Mouse (Mus musculus) liver, embryonic 14.5 days (tissue): ENCODE measurements at regions not wholly inside any gene's neighbourhood (a gene's known extent, or its start where the extent isn't known, plus 50 kb on each side); places are given as distances from the start of the nearest gene placed in this dataset.

Experiments used
- ATAC-seq: fragments of 200-750 bp; cut with Nextera tagmentation; 2 replicates; pipeline ENCODE4 v1.8.0; 2017; ENCODE audit warnings: moderate number of reproducible peaks, mild to moderate bottlenecking, moderate library complexity; ENCODE audit not compliant: insufficient read depth
- DNase-seq, 3 experiments: peaks; one replicate each; pipeline ENCODE4 v3.0.0-alpha.2; 2012 to 2013; ENCODE audit warnings: low read depth in 3 of 3, low spot score in 3 of 3
- H3K27ac ChIP-seq: fragments of 300-500 bp; sonication (generic); 2 replicates; pipeline ENCODE4 v1.5.1; 2014; ENCODE audit warnings: moderate library complexity, mild to moderate bottlenecking, control low read depth, inconsistent platforms
- H3K27me3 ChIP-seq: fragments of 300-500 bp; sonication (generic); 2 replicates; pipeline ENCODE4 v1.6.1; 2014; ENCODE audit warnings: mild to moderate bottlenecking, low read length, moderate library complexity; ENCODE audit not compliant: control insufficient read depth, insufficient read depth
- H3K36me3 ChIP-seq: fragments of 300-500 bp; sonication (generic); replicated peaks from 2 replicates; pipeline ENCODE4 v1.6.1; 2014; ENCODE audit warnings: low read depth; ENCODE audit not compliant: control insufficient read depth, insufficient read depth
- H3K4me1 ChIP-seq, 2 experiments: fragments of 200-500 bp in 1 of 2; fragments of 300-500 bp in 1 of 2; sonication (generic) in 1 of 2; replicated peaks; 2 replicates each; pipeline ENCODE4 v1.6.1; 2012 to 2014; ENCODE audit warnings: antibody characterized with exemption in 1 of 2, inconsistent platforms in 1 of 2, low read length in 1 of 2; ENCODE audit not compliant: control insufficient read depth in 2 of 2, insufficient read depth in 2 of 2
- H3K4me2 ChIP-seq: fragments of 300-500 bp; sonication (generic); 2 replicates; pipeline ENCODE4 v1.6.1; 2014; ENCODE audit warnings: low read depth, mild to moderate bottlenecking, control low read depth, moderate library complexity
- H3K4me3 ChIP-seq, 2 experiments: fragments of 200-500 bp in 1 of 2; fragments of 300-500 bp in 1 of 2; sonication (generic) in 1 of 2; 2 replicates each; pipeline ENCODE4 v1.5.1; 2012 to 2014; ENCODE audit warnings: low read depth in 2 of 2, low read length in 2 of 2, mild to moderate bottlenecking in 2 of 2, control low read depth in 1 of 2, inconsistent platforms in 1 of 2, moderate library complexity in 1 of 2; ENCODE audit not compliant: insufficient read depth in 1 of 2
- H3K9ac ChIP-seq: fragments of 300-500 bp; sonication (generic); replicated peaks from 2 replicates; pipeline ENCODE4 v1.6.1; 2014; ENCODE audit warnings: mild to moderate bottlenecking, control low read depth, moderate library complexity
- H3K9me3 ChIP-seq: fragments of 300-500 bp; sonication (generic); 2 replicates; pipeline ENCODE4 v1.6.1; 2016; ENCODE audit warnings: low read length, mixed read lengths; ENCODE audit not compliant: control insufficient read depth
- CTCF ChIP-seq: IDR thresholded peaks from 2 replicates; pipeline ENCODE4 v1.5.1; 2016; ENCODE audit warnings: antibody characterized with exemption, low read depth, control low read depth
- EP300 ChIP-seq: IDR thresholded peaks from 2 replicates; pipeline ENCODE4 v1.6.1; 2016; ENCODE audit warnings: antibody characterized with exemption, low read depth
- WGBS: fragments of 180-500 bp; shearing (Covaris S2); extraction: QIAGEN DNeasy Blood & Tissue Kit; methylation state at CpG from one replicate; pipeline ENCODE4 v1.1.7; 2014; ENCODE audit not compliant: insufficient replicate concordance; 5-methylcytosine and 5-hydroxymethylcytosine counted together

DNA sequence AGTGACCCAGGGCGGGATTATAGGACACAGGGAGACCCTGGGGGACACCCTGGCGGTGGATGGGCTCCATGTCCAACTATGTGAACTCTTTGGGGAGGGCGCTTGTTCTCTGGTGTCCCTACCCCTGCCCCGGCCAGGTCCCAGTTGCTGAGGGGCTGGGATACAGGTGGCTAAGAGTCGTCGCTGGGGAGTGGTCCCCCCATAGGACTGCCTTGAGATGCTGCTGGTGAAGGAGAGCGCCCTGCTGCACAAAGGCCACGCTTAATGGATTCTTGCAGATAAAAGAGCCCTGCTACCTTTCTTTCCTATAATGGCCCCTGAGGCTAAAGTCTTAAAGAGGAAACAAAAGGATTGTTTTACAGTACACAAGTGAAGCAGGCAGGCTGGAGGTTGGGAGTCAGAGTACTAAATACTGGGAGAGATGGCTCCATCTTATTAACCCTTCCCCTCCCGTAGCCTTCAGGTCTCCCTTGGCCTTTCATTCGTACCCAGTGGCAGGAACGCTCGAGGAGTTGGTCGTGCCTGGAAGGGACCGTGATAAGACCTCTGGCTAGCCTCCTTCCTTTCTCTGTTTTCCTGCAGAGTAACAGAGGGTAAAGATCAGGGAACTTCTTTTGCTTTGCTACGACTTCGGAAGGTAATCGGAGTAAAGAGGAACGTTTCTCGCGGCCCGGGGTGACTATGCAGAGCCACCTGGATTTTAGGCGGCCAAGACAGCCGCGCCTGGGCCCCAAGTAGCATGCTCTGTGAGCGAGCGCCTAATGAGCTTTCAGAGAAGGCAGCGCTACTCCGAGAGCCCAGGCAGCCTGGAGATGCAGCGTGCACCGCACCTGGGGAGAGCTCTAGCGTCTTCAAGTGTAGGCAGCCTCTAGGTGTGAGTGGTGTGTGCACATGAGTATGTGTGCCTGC, 682.9 kb upstream of the Car8 start:
- Histone ChIP-seq H3K27me3 (no peaks in the 10 kb centered on the region), H3K27ac (no peak overlapping the region), H3K4me1 (peaks cover 0 to 4% of the 10 kb centered on the region in 2 experiments; a peak in 2 of 4 replicates), H3K9ac (no peak overlapping the region), H3K4me3 (no peak overlapping the region), H3K4me2 (peak overlapping the region; percentile 51), H3K9me3 (no peaks in the 10 kb centered on the region), H3K36me3 (no peaks in the 10 kb centered on the region)
- WGBS, result 18% methylated on average over 31 of the region's 31 CpGs
- DNase-seq (no peak), ATAC-seq (no peak)
- TF ChIP-seq EP300 (no peak), CTCF (no peak)

DNA sequence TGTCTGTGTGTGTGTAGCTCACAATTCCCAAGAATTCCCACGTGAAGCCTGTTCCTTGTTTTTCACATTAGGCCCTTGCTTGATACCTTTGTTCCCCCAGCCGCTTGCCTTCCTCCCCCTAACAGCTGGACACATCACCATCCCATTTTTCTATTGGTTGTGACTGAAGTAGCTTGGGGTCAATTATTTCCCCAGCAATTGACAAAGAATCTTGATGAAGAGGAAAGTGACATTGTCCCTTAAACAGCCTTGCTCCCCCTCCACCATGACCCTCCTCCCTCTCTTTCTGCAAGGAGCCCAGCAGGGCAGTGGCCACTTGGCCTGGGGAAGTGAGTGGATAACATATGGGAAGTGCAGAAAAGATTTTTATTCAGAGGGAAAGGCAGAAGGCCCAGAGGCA, 681.5 kb upstream of the Car8 start:
- Histone ChIP-seq H3K27ac (no peak overlapping the region), H3K27me3 (no peaks in the 10 kb centered on the region), H3K4me2 (no peak overlapping the region), H3K36me3 (no peaks in the 10 kb centered on the region), H3K9ac (no peak overlapping the region), H3K4me3 (no peak overlapping the region), H3K4me1 (no peaks in the 10 kb centered on the region), H3K9me3 (no peaks in the 10 kb centered on the region)
- DNase-seq (no peak), ATAC-seq (no peak)
- 65% methylated on average over 2 of the region's 2 CpGs for WGBS
- TF ChIP-seq CTCF (no peak), EP300 (no peak)

DNA sequence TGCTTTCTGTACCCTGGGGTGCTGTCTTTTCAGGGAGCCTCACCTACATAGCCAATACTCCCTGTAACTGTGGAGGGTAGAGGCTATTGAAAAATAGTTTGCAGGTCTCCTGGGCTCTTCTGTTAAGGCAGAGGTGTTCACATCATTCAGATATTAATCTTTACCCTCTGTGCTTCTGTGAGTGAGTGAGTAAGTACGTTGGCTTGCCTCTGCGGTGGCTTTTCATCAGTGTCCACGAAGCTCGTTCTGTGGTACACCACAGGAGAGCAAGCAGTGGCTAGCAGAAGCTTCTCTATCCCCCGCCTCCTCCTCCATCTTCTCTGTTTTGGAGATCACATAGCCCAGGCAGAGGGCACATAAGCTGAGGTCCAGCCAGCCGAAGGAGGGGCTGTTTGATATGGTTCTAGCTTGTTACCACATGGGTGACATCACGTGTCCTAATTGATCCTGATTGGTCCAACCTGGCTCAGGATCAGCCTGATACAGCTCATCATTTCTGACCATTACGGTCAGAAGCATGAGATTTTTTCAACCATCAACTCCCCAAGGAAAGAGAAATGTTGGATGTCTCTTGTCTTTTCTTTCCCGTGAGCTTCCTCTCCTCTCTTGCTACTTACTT, 680.6 kb upstream of the Car8 start:
- DNase-seq (no peak), ATAC-seq (no peak)
- Histone ChIP-seq H3K9ac (no peak overlapping the region), H3K4me3 (no peak overlapping the region), H3K9me3 (no peaks in the 10 kb centered on the region), H3K27me3 (no peaks in the 10 kb centered on the region), H3K36me3 (no peaks in the 10 kb centered on the region), H3K4me2 (no peak overlapping the region), H3K4me1 (no peaks in the 10 kb centered on the region), H3K27ac (no peak overlapping the region)
- 47% methylated on average over 9 of the region's 9 CpGs for WGBS
- TF ChIP-seq EP300, result no peak
- no peak for TF ChIP-seq CTCF
